Mouse (Mus musculus) brain, adult 2 months (tissue): ENCODE data around the gene Capn1.

ENCODE experiments used
- DNase-seq: peaks from one replicate; pipeline ENCODE4 v3.0.0; 2011; ENCODE audit warnings: low read depth, low spot score

Gene Capn1

GRCm38 (mm10) chr19:6038326-6038725 is 22.6 kb upstream of the Capn1 start:
- DNase-seq: peak; percentile 28

DNA sequence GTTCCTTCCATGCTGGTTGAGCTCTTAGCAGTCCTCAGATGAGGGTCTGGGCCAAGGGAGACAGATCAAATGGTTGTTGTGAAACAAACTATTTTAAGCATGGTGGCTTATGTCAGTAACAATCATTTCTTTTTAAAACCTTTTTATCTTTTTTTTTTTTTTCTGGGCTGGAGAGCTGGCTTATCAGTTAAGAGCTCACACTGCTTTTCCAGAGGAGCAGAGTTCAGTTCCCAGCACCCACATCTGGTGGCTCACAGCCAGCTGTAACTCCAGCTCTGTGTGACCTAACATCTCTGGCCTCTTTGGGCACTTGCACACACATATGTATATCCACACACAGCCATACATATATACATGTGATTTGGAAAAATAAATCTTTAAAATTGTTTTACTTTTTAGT is 22.0 kb upstream of the Capn1 start:
- no peak for DNase-seq

- DNase-seq: no peak
Observed at GRCm38 (mm10) chr19:6035966-6036585, 20.4 kb upstream of the Capn1 start.

GRCm38 (mm10) chr19:6030520-6031280 is 15.0 kb upstream of the Capn1 start:
- DNase-seq: no peak

DNA sequence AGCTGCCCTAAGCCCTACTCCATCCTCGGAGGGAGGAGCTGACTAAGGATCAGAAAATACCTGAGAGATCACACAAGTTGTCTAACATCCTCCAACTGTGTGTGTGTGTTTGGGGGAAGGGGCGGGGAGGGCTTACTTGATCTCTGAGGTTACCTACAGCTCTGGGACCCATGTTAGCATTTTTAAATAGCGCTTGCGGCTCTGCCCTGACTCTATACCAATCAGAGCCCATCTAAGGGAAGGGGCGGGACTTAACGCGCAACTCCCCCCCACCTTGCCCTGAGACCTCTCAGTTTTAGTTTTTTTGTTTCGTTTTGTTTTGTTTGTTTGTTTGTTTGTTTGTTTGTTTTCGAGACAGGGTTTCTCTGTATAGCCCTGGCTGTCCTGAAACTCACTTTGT is 13.7 kb upstream of the Capn1 start:
- DNase-seq: no peak

GRCm38 (mm10) chr19:6028991-6029390 is 13.3 kb upstream of the Capn1 start:
- DNase-seq: no peak

- no peak for DNase-seq
Observed at GRCm38 (mm10) chr19:6023930-6024329, 8.2 kb upstream of the Capn1 start.

GRCm38 (mm10) chr19:6023059-6023458 is 7.4 kb upstream of the Capn1 start:
- no peak for DNase-seq

DNA sequence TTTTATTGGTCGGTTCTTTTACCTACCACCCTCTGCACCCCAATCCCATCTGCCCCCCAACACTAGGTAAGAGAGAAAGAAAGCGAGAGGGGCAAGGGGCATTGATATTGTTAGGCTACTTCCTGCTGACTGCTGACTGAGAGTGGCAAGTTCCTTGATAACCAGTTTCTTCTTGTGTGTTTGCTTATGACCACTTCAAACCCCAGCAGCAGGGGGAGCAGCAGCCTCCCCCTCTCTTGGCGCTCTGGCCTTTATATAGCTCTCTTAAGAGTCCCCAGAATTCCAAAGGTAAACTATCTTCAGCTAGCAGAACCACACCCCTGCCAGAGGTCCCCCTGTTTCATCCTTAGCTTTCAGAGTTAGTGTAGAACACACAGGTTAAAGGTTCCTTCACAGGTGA is 4.6 kb upstream of the Capn1 start:
- DNase-seq: no peak

DNA sequence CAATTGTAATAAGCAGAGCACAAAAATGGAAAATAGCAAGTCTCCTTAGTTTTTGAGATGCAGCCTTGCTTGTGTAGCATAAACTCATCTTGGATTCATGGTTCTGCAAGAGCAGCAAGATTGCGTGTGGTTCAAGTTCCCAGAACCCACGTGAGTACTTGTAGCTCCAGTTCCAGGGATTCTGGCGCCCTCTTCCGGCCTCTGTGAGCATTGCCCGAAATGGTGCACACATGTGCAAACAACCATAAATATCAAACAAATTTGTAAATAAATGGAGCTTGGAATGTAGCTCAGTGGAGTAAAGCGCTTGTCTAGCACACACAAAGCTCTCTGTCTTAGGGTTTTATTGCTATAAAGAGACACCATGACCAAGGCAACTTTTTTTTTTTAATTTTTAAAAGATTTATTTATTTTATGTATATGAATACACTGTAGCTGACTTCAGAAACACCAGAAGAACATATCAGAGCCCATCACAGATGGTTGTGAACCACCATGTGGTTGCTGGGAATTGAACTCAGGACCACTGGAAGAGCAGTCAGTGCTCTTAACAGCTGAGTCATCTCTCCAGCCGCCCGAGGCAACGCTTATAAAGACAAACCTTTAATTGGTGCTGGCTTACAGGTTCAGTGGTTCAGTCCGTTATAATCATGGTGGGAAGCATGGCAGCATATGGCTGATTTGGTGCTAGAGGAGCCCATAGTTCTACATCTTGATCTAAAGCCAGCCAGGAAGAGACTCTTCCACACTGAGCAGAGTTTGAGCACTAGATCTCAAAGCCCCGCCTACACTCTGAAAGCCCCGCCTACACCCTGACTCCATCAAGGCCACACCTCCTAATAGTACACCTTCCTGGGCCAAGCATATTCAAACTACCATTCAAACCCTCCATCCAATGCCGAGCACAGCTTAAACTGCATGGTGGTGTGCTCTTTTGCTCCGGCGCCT is 2.7 kb upstream of the Capn1 start:
- peak; percentile 95 for DNase-seq

DNA sequence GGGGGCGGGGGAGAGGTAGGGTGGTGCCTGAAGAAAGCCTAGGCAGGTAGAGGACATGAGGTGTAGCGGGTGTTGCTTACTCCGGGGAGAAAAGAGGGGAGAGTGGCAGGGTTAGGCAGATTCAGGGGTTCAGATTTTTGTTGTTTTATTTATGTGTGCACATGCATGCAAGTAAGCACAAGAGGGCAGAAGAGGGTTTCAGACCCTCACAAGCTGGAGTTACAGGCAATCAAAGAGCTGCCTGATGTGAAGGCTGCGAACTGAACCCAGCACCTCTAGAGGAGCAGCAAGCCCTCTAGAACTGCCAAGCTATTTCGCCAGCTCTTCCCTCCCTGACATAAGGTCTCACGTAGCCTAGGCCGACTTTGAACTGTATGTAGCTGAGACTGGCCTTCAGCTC is 835 bp upstream of the Capn1 start:
- peak; percentile 59 for DNase-seq

GRCm38 (mm10) chr19:6014991-6015510 is 646 bp downstream of the Capn1 start:
- DNase-seq: peak; percentile 83

DNA sequence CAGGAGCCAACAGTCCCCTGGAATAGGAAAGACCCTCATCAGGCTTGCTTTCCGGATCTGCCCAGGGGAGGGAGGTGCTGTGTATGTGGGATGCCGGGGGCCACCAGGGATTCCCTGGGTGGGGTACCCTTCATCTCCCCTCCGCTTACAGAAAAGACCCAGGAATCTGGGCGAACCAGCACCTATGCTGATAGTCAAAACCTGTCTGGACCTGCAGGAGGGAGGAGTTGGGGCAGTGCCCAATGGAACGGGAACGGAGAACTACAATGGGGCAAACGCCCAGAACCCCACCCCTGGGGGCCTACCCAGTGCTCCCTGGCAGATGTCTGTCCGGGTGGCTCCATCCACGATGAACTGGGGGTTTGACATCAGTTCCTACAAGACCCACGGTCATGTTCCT is 2.0 kb downstream of the Capn1 start:
- no peak for DNase-seq

- DNase-seq: no peak
Observed at GRCm38 (mm10) chr19:6009137-6009536, 6.6 kb downstream of the Capn1 start.

DNA sequence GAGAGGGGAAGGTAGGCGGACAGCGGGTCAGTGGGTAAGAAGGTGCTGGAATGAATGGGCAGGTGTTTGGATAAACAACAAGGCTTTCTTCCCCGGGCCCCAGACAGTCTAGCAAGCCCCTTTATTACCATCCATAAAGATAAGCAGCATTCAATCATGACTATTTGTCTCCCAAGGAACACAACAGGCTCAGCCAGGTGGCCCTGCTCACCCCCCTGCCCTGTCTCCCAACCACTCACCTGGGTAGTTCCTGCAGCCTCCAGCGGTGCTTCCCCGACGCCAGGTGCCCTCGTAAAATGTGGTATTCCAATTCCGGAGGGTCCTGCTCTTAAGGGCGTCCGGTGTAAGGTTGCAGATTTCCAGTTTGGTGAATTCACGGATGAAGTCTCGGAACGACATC is 8.7 kb downstream of the Capn1 start:
- DNase-seq: no peak

- DNase-seq: peak; percentile 26
Observed at GRCm38 (mm10) chr19:6005541-6005940, 10.2 kb downstream of the Capn1 start.

- DNase-seq: no peak
Observed at GRCm38 (mm10) chr19:5999969-6000368, 15.7 kb downstream of the Capn1 start.

GRCm38 (mm10) chr19:5998180-5998579 is 17.5 kb downstream of the Capn1 start:
- DNase-seq: no peak

- no peak for DNase-seq
Observed at GRCm38 (mm10) chr19:5994711-5995110, 21.0 kb downstream of the Capn1 start.

GRCm38 (mm10) chr19:5992012-5992411 is 23.7 kb downstream of the Capn1 start:
- DNase-seq: no peak

DNA sequence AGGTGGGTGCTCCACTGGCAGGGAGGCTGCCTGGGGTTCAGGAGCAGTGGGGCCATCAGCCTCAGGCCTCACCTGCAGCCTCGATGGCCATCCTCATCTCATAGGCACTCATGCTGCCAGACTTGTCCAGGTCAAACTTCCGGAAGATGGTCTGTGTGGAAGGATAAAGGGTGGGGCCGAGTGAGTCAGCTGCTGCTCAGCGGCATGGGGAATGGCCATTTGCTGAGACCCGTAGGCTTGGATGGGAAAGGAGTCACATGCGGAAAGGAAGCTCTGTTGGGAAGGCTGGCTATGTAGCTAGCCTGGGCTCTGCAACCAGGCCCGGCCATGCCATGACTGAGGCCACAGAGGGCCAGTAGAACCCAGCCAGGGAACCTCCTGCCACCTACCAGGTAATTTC is 24.2 kb downstream of the Capn1 start:
- DNase-seq: no peak

- no peak for DNase-seq
Observed at GRCm38 (mm10) chr19:5990921-5991320, 24.8 kb downstream of the Capn1 start.
